Comparison of ENCODE assay signal across 14 mouse cellular contexts in the genomic region with DNA sequence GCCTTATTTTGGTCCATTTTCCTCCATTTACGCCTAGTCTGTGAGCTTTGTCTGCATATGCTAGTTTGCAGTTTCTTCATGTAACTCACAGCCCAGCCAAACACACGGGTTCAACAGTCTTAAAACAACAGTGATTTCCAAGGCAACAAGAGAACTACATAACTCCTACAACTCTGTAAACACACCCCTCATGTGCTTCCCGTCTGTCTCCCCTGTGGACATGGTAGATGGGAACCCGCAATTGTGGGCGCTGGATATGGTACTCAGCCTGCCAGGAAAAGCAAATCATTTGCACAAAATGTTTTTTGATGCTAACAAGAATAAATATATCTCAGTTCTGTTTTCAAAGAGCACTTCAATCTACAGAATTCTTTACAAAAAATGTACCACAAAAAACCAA. TPM values are rescaled to one million over a fixed set of nuclear protein-coding genes. Genes with fewer than 3 reads are reported as not detected.
DNase-seq lines count a peak whose midpoint lies in the region.
"Had no signal": no experiment of that assay in that cellular context is flagged by ENCODE, and none has a peak within 500 bp of the region (broad histone marks: within the 10 kb centered on the region; RNA-seq: fewer than 3 reads in every experiment).

No protein-coding gene starts in this region.

- DNase-seq in layer of hippocampus, adult 18-20 months (ENCODE audit: low spot score in 2 of 2) = peak; percentile 60 to 82
- no peak for DNase-seq in layer of hippocampus, adult 9-10 months (ENCODE audit: low spot score)
- peak; percentile 18 to 39 for DNase-seq in right cerebral cortex, adult 2 months (ENCODE audit: low spot score in 2 of 2)
- no peak for DNase-seq in right cerebral cortex, adult 18-20 months
- peak; percentile 75 for DNase-seq in layer of hippocampus, adult 9-11 months
- DNase-seq in gastrocnemius, postnatal 10 days = no peak
- DNase-seq: adrenal gland, adult 2 months; adrenal gland, postnatal 25 days; cerebellum, adult 2 months; cerebellum, postnatal 10 days; gastrocnemius, postnatal 25 days; heart, postnatal 36 days had no signal

RNA-seq across cellular contexts. Expression of a gene that starts 12.2 kb away (rescaled TPM):
- total RNA-seq in layer of hippocampus, adult 18-20 months (2021) = 100 to 1,000 TPM; 169 to 176 TPM
- total RNA-seq in gastrocnemius, postnatal 10 days (2021) = 100 to 1,000 TPM; 263 to 317 TPM

RNA-seq across cellular contexts. Expression of a gene that starts 19.0 kb away (rescaled TPM):
- total RNA-seq in layer of hippocampus, adult 18-20 months (2021) = not detected
- not detected for total RNA-seq in gastrocnemius, postnatal 10 days (2021)
- total RNA-seq: adrenal gland, adult 2 months; adrenal gland, postnatal 25 days; ES-E14; gastrocnemius, postnatal 25 days; heart, adult 8-10 months had no signal

RNA-seq across cellular contexts. Expression of a gene that starts 30.9 kb away (rescaled TPM):
- 10 to 100 TPM; 21.6 to 27.3 TPM for total RNA-seq in layer of hippocampus, adult 18-20 months (2021)
- 10 to 100 TPM in 1 of 2 experiments, 1 to 10 TPM in 1; 6.2 to 12.5 TPM for total RNA-seq in gastrocnemius, postnatal 10 days (2021)

RNA-seq across cellular contexts. Expression of a gene that starts 46.9 kb away (rescaled TPM):
- total RNA-seq in layer of hippocampus, adult 18-20 months (2021) = 10 to 100 TPM; 37.6 to 38.9 TPM
- 10 to 100 TPM; 15.4 to 19.9 TPM for total RNA-seq in gastrocnemius, postnatal 10 days (2021)

Comparison
In these comparisons a context has a peak if more than half of its experiments do, and no peak if none do; other contexts are left out.
1. DNase-seq: peak in layer of hippocampus, adult 18-20 months (2 of 2), right cerebral cortex, adult 2 months (2 of 2) and layer of hippocampus, adult 9-11 months (single experiment); none in layer of hippocampus, adult 9-10 months (single experiment), right cerebral cortex, adult 18-20 months (single experiment) and gastrocnemius, postnatal 10 days (single experiment).